Mouse (Mus musculus): ENCODE results near the gene Gfpt1.

Gfpt1 gene

GRCm38 (mm10) chr6:87101281-87101954 is 58.8 kb downstream of the Gfpt1 start:
- DNase-seq (ENCODE audit: low read depth, low spot score) = peak; percentile 94

DNA sequence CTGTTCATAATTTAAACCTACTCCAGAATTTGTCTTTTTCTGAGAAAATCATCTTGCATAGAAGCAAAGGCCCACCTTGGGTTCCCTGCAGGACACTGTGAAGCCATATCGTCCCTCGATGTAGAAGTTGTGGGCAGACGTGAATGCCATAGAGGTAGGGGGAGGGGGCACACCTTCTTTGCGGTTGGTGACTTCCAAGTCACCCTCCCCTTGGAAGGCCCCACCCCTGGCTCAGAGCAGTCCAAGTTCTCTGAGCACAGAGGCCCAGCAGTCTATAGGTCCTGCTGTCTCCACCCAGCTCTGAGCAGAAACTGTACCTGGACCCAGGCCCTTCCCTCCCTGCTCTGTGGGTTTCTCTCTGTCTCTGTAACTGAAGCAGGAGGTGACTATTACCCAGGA is 59.3 kb downstream of the Gfpt1 start:
- DNase-seq (ENCODE audit: low read depth, low spot score) = no peak

GRCm38 (mm10) chr6:87102421-87102911 is 59.8 kb downstream of the Gfpt1 start:
- DNase-seq (ENCODE audit: low read depth, low spot score) = peak; percentile 67

GRCm38 (mm10) chr6:87103314-87103713 is 60.7 kb downstream of the Gfpt1 start:
- DNase-seq (ENCODE audit: low read depth, low spot score) = no peak

GRCm38 (mm10) chr6:87104123-87104796 is 61.6 kb downstream of the Gfpt1 start, which contains the start of gene D6Ertd527e:
D6Ertd527e (plus strand) TSS chr6:87104746.
- no peak for DNase-seq (ENCODE audit: low read depth, low spot score)

DNA sequence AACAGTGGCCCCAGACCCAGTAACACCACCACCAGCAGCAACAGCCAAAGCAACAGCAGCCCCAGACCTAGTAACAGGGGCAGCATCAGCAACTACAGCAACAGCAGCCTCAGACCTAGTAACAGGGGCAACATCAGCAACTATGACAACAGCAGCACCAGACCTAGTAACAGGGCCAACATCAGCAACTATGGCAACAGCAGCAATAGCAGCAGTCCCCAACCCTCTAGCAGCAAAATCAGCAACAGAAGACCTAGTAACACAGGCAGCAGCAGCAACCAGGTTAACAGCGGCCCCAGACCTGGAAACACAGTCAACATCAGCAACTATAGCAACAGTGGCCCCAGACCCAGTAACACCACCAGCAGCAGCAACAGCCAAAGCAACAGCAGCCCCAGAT is 68.8 kb downstream of the Gfpt1 start:
- DNase-seq (ENCODE audit: low read depth, low spot score) = no peak

DNA sequence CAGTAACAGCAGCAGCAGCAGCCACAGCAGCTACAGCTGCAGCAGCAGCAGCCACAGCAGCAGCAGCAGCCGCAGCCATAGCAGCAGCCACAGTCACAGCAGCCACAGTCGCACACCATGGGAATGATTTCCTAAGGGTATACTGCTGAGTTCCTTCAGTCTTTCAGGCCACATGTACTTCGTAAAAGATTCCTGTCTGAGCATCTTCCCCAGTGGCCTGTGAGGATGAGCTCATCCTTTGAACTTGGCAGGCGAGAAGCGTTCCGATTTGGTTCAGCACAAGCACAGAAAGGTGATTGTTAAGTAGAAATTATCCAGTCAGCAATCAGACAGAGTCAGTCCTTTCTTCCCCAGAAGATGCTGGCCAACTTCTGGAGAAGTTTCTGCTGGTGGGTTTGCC is 69.5 kb downstream of the Gfpt1 start:
- no peak for DNase-seq (ENCODE audit: low read depth, low spot score)

DNA sequence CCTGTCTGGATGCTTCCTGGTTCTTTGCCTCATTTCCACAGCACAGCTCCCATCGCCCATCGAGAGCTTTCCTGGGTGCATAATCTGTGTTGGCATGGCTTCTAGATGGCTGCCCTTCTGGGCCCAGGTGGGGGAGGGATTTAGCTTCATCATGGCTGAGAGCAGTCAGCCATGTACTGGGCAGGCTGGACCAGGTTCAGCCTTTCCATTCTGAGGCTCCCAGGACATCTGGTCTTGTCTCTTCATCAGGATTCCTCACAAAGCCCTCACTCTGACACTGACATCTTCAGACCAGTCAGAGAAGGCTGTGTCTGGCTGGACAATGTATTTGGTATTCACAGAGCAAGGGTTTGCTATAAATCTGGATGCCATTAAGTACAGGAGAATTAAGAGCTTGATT is 73.3 kb downstream of the Gfpt1 start:
- no peak for DNase-seq (ENCODE audit: low read depth, low spot score)

GRCm38 (mm10) chr6:87116596-87116995 is 74.0 kb downstream of the Gfpt1 start:
- DNase-seq (ENCODE audit: low read depth, low spot score) = no peak

- DNase-seq (ENCODE audit: low read depth, low spot score) = no peak
Measured at GRCm38 (mm10) chr6:87119066-87119837, 76.6 kb downstream of the Gfpt1 start.

DNA sequence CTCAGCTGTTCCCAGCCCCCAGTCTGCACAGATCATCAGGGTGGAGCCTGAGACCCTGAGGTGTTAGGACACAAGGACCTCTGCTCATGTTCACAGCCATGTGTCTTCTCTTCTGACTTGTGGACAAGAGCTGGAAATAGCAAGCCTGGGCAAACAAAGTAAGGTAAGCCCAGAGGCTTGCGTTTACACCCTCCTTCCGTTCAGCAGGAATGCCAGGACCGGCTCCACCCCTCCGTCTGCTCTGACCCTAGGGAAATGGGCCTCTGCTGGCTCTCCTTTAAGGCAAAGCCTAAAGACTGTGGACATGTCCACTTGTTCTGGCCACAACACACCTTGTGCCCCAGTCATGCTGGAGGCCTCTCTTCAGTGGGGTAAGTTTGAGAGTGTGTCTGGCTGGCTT is 77.3 kb downstream of the Gfpt1 start:
- DNase-seq (ENCODE audit: low read depth, low spot score) = no peak

GRCm38 (mm10) chr6:87120661-87121060 is 78.0 kb downstream of the Gfpt1 start:
- DNase-seq (ENCODE audit: low read depth, low spot score) = no peak

DNA sequence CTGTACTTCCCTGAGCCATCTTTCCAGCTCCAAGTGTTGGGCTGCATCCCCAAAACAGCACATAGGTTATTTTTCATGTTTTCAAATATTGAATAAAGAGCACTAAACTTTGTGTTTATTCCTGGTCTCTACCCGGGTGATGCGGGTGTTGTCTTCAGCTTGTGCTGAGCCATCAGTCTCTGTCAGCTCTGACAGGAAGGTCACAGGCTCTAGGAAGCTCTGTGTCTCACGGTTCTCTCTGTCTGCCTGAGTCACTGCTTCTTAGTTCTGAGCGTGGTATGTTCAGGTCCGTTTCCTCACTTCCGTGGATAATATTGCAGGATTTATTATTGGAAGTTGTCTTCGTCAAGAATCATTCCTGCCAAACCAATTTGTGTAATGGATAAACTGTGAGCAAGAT is 79.3 kb downstream of the Gfpt1 start:
- no peak for DNase-seq (ENCODE audit: low read depth, low spot score)

- no peak for DNase-seq (ENCODE audit: low read depth, low spot score)
Measured at GRCm38 (mm10) chr6:87123406-87123805, 80.8 kb downstream of the Gfpt1 start.

- DNase-seq (ENCODE audit: low read depth, low spot score) = no peak
Measured at GRCm38 (mm10) chr6:87123973-87124372, 81.3 kb downstream of the Gfpt1 start.

DNA sequence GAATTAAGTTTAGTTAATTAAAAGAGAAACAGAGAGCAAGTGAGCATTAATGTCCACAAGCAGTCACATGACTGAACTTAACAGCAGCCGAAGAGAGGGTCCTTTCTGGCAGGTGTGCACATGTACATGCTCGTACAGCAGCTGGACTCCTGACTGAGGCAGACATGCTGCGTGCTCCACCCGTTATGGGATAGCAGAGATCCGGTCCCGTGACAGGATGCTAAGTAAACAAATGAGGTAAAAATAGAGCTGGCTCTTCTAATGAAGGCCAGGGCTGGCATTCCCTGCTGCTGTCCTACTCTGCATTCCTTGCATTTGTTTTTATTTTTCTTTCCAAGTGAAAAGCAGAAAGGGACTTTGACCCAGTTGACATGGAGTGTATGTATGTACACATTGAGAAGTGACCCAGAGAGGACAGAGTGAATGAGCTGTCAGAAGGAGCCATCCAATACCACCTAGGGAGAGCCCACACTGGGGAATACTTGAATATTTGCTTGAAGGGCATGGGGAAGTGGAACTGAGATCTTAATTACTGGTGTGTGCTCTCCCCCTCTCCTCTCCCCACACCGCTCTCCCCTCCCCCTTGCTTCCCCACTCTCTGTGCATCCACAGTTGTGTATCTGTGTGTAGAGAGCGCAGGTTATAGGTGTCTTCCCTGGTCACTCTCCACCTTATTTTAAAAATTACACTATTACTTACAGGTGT is 84.6 kb downstream of the Gfpt1 start:
- DNase-seq (ENCODE audit: low read depth, low spot score) = no peak

DNA sequence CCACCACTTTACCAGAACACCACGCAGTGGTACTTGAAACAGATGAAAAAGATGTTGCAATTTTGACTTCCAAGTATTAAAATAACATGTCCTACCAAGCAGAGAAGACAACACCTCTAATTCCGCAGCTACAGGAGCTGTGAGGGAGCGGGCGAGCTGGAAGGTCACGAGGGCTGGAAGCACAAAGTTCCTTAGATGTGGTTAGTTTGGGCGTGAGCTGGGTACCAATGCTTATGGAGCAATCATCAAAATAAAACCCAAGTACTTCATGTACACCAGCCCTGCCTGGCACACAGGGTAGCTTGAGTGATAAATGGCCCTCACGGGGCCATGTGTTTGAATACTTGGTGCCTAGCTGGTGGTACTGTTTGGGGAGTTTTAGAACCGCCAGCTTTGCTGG is 87.2 kb downstream of the Gfpt1 start:
- no peak for DNase-seq (ENCODE audit: low read depth, low spot score)

DNA sequence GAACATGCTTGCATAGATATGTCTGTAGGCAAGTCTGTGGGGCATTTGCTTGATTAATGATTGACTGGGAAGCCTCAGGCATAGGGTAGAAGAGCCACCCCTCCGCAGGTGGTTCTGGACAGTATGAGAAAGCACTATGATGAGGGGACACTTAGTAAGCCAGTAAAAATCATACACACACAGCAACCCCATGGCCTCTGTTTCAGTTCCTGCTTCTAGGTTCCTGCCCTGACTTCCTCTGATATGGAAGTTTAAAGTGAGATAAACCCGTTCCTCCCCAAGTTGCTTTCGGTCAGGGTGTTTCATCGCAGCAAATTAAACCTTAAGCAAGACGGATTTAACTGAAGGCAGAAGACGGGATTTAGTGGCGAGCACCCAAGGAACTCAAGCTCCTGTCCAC is 88.0 kb downstream of the Gfpt1 start:
- DNase-seq (ENCODE audit: low read depth, low spot score) = no peak

- no peak for DNase-seq (ENCODE audit: low read depth, low spot score)
Measured at GRCm38 (mm10) chr6:87131078-87131477, 88.4 kb downstream of the Gfpt1 start.

- no peak for DNase-seq (ENCODE audit: low read depth, low spot score)
Measured at GRCm38 (mm10) chr6:87133520-87133919, 90.9 kb downstream of the Gfpt1 start.

- DNase-seq (ENCODE audit: low read depth, low spot score) = no peak
Measured at GRCm38 (mm10) chr6:87133966-87134546, 91.4 kb downstream of the Gfpt1 start.
